Mouse (Mus musculus): ENCODE measurements around the gene Lpin2. TPM values are rescaled to one million over a fixed set of nuclear protein-coding genes. Genes with fewer than 3 reads are reported as not detected.

Gene Lpin2
- polyA plus RNA-seq, 2 experiments: 28.6 to 31.1 TPM

- Histone ChIP-seq H3K27ac (no peak overlapping the region), H3K4me1 (replicated peaks; ENCODE audit: control insufficient read depth in 2 of 2, insufficient read depth in 2 of 2, low read length in 1 of 2) (peaks cover 25 to 39% of the 10 kb centered on the region in 2 experiments), H3K4me3 (ENCODE audit: insufficient read depth in 1 of 2, low read depth in 2 of 2, low read length in 2 of 2) (no peak overlapping the region), H3K36me3 (replicated peaks; ENCODE audit: control insufficient read depth, insufficient read depth, low read depth) (no peaks in the 10 kb centered on the region), H3K4me2 (ENCODE audit: low read depth) (no peak overlapping the region), H3K27me3 (ENCODE audit: control insufficient read depth, insufficient read depth, low read length) (no peaks in the 10 kb centered on the region), H3K9ac (replicated peaks) (no peak overlapping the region), H3K9me3 (ENCODE audit: control insufficient read depth, low read length) (no peaks in the 10 kb centered on the region)
- DNase-seq (ENCODE audit: low read depth in 3 of 3, low spot score in 3 of 3): no peak
- TF ChIP-seq EP300 (IDR thresholded peaks at IDR 0.05; ENCODE audit: low read depth) (no peak), CTCF (IDR thresholded peaks at IDR 0.05; ENCODE audit: low read depth) (no peak)
- no peak for ATAC-seq (ENCODE audit: insufficient read depth)
- 83% methylated on average over 4 of the region's 4 CpGs for WGBS (ENCODE audit: insufficient replicate concordance)
Measured at GRCm38 (mm10) chr17:71180601-71181000, 1.8 kb upstream of the Lpin2 start.

GRCm38 (mm10) chr17:71182871-71183656, 704 bp downstream of the Lpin2 start:
- DNase-seq (ENCODE audit: low read depth in 3 of 3, low spot score in 3 of 3) (peak; percentile 76 to 82 (median 80)), ATAC-seq (ENCODE audit: insufficient read depth) (peak; percentile 96)
- Histone ChIP-seq H3K4me2 (ENCODE audit: low read depth) (peak overlapping the region; percentile 95), H3K27me3 (ENCODE audit: control insufficient read depth, insufficient read depth, low read length) (no peaks in the 10 kb centered on the region), H3K27ac (peak overlapping the region; percentile 79), H3K9me3 (ENCODE audit: control insufficient read depth, low read length) (no peaks in the 10 kb centered on the region), H3K4me3 (ENCODE audit: insufficient read depth in 1 of 2, low read depth in 2 of 2, low read length in 2 of 2) (peak overlapping the region; percentile 76 to 91), H3K9ac (replicated peaks) (peak overlapping the region; percentile 87), H3K36me3 (replicated peaks; ENCODE audit: control insufficient read depth, insufficient read depth, low read depth) (no peaks in the 10 kb centered on the region), H3K4me1 (replicated peaks; ENCODE audit: control insufficient read depth in 2 of 2, insufficient read depth in 2 of 2, low read length in 1 of 2) (peaks cover 35 to 47% of the 10 kb centered on the region in 2 experiments)
- WGBS (ENCODE audit: insufficient replicate concordance): under 1% methylated on average over 71 of the region's 71 CpGs
- TF ChIP-seq CTCF (IDR thresholded peaks at IDR 0.05; ENCODE audit: low read depth) (no peak), EP300 (IDR thresholded peaks at IDR 0.05; ENCODE audit: low read depth) (peak; percentile 54)

GRCm38 (mm10) chr17:71183657-71184261, 1.4 kb downstream of the Lpin2 start:
- H3K9me3 ChIP-seq (ENCODE audit: control insufficient read depth, low read length): no peaks in the 10 kb centered on the region
- ATAC-seq (ENCODE audit: insufficient read depth): no peak
- peak overlapping the region; percentile 87 for H3K9ac ChIP-seq (replicated peaks)
- H3K27ac ChIP-seq: peak overlapping the region; percentile 79
- H3K4me3 ChIP-seq (ENCODE audit: insufficient read depth in 1 of 2, low read depth in 2 of 2, low read length in 2 of 2): peak overlapping the region; percentile 76 to 91
- no peak for DNase-seq (ENCODE audit: low read depth in 3 of 3, low spot score in 3 of 3)
- under 1% methylated on average over 62 of the region's 79 CpGs for WGBS (ENCODE audit: insufficient replicate concordance)
- peaks cover 35 to 43% of the 10 kb centered on the region in 2 experiments for H3K4me1 ChIP-seq (replicated peaks; ENCODE audit: control insufficient read depth in 2 of 2, insufficient read depth in 2 of 2, low read length in 1 of 2)
- H3K4me2 ChIP-seq (ENCODE audit: low read depth): peak overlapping the region; percentile 95
- TF ChIP-seq CTCF (IDR thresholded peaks at IDR 0.05; ENCODE audit: low read depth) (no peak), EP300 (IDR thresholded peaks at IDR 0.05; ENCODE audit: low read depth) (peak; percentile 20; the same call in 1 of the 2 replicates)
- H3K27me3 ChIP-seq (ENCODE audit: control insufficient read depth, insufficient read depth, low read length): no peaks in the 10 kb centered on the region
- H3K36me3 ChIP-seq (replicated peaks; ENCODE audit: control insufficient read depth, insufficient read depth, low read depth): no peaks in the 10 kb centered on the region

- no peaks in the 10 kb centered on the region for H3K27me3 ChIP-seq (ENCODE audit: control insufficient read depth, insufficient read depth, low read length)
- no peak for ATAC-seq (ENCODE audit: insufficient read depth)
- no peak for TF ChIP-seq CTCF (IDR thresholded peaks at IDR 0.05; ENCODE audit: low read depth)
- TF ChIP-seq EP300 (IDR thresholded peaks at IDR 0.05; ENCODE audit: low read depth): no peak
- peak overlapping the region; percentile 76 to 91 for H3K4me3 ChIP-seq (ENCODE audit: insufficient read depth in 1 of 2, low read depth in 2 of 2, low read length in 2 of 2)
- H3K36me3 ChIP-seq (replicated peaks; ENCODE audit: control insufficient read depth, insufficient read depth, low read depth): no peaks in the 10 kb centered on the region
- 4% methylated on average over 22 of the region's 22 CpGs for WGBS (ENCODE audit: insufficient replicate concordance)
- H3K4me2 ChIP-seq (ENCODE audit: low read depth): peak overlapping the region; percentile 95
- no peaks in the 10 kb centered on the region for H3K9me3 ChIP-seq (ENCODE audit: control insufficient read depth, low read length)
- peaks cover 35 to 40% of the 10 kb centered on the region in 2 experiments for H3K4me1 ChIP-seq (replicated peaks; ENCODE audit: control insufficient read depth in 2 of 2, insufficient read depth in 2 of 2, low read length in 1 of 2)
- peak in 1 of 3 experiments; percentile 45 for DNase-seq (ENCODE audit: low read depth in 3 of 3, low spot score in 3 of 3)
- H3K9ac ChIP-seq (replicated peaks): peak overlapping the region; percentile 87
- H3K27ac ChIP-seq: peak overlapping the region; percentile 79
Measured at GRCm38 (mm10) chr17:71184356-71185111, 2.2 kb downstream of the Lpin2 start.

Measured in liver, embryonic 14.5 days (tissue).